Mouse (Mus musculus) intestine, embryonic 14.5 days (tissue): ENCODE measurements around the gene Mipol1. TPM values are rescaled to one million over a fixed set of nuclear protein-coding genes. Genes with fewer than 3 reads are reported as not detected.

Source experiments
- ATAC-seq: fragments of 200-750 bp; cut with Nextera tagmentation; replicated peaks from 2 replicates; pipeline ENCODE4 v1.8.0; 2017; ENCODE audit warnings: low read depth, moderate number of reproducible peaks, moderate TSS enrichment, moderate library complexity; ENCODE audit not compliant: low FRiP score, low TSS enrichment
- DNase-seq: peaks from one replicate; pipeline ENCODE4 v3.0.0-alpha.2; 2018; ENCODE audit warnings: low spot score
- H3K27ac ChIP-seq: fragments of 300-500 bp; sonication (generic); 2 replicates; pipeline ENCODE4 v1.5.1; 2014; ENCODE audit warnings: low read depth, mild to moderate bottlenecking, control low read depth
- H3K27me3 ChIP-seq: fragments of 300-500 bp; sonication (generic); replicated peaks from 2 replicates; pipeline ENCODE4 v1.6.1; 2014; ENCODE audit warnings: low read length, control low read depth; ENCODE audit not compliant: control insufficient read depth, insufficient read depth
- H3K36me3 ChIP-seq: fragments of 300-500 bp; sonication (generic); 2 replicates; pipeline ENCODE4 v1.6.1; 2014; ENCODE audit warnings: low read length, control low read depth; ENCODE audit not compliant: control insufficient read depth, insufficient read depth
- H3K4me1 ChIP-seq: fragments of 300-500 bp; sonication (generic); replicated peaks from 2 replicates; pipeline ENCODE4 v1.6.1; 2014; ENCODE audit warnings: low read length, control low read depth, mixed read lengths; ENCODE audit not compliant: control insufficient read depth, insufficient read depth
- H3K4me2 ChIP-seq: fragments of 300-500 bp; sonication (generic); 2 replicates; pipeline ENCODE4 v1.6.1; 2014; ENCODE audit warnings: low read length
- H3K4me3 ChIP-seq: fragments of 300-500 bp; sonication (generic); 2 replicates; pipeline ENCODE4 v1.5.1; 2014; ENCODE audit warnings: low read depth, low read length, control low read depth, mixed read lengths
- H3K9ac ChIP-seq: fragments of 300-500 bp; sonication (generic); 2 replicates; pipeline ENCODE4 v1.6.1; 2014; ENCODE audit warnings: mild to moderate bottlenecking, low read length
- H3K9me3 ChIP-seq: fragments of 300-500 bp; sonication (generic); 2 replicates; pipeline ENCODE4 v1.6.1; 2016; ENCODE audit warnings: low read length, control low read depth; ENCODE audit not compliant: control insufficient read depth
- WGBS: fragments of 180-500 bp; shearing (Covaris S2); extraction: QIAGEN DNeasy Blood & Tissue Kit; methylation state at CpG from one replicate; pipeline ENCODE4 v1.1.7; 2014; 5-methylcytosine and 5-hydroxymethylcytosine counted together
- polyA plus RNA-seq: library from polyadenylated mRNA; unstranded; fragments of >200 nt; fragmentation: Nextera tagmentation; extraction: Ambion mirVana; gene quantifications from 2 replicates; pipeline ENCODE4 v1.2.1, GENCODE M21; 2014

The Mipol1 gene
- polyA plus RNA-seq, 1 experiment from 2014 or later: 9.8 TPM

DNA sequence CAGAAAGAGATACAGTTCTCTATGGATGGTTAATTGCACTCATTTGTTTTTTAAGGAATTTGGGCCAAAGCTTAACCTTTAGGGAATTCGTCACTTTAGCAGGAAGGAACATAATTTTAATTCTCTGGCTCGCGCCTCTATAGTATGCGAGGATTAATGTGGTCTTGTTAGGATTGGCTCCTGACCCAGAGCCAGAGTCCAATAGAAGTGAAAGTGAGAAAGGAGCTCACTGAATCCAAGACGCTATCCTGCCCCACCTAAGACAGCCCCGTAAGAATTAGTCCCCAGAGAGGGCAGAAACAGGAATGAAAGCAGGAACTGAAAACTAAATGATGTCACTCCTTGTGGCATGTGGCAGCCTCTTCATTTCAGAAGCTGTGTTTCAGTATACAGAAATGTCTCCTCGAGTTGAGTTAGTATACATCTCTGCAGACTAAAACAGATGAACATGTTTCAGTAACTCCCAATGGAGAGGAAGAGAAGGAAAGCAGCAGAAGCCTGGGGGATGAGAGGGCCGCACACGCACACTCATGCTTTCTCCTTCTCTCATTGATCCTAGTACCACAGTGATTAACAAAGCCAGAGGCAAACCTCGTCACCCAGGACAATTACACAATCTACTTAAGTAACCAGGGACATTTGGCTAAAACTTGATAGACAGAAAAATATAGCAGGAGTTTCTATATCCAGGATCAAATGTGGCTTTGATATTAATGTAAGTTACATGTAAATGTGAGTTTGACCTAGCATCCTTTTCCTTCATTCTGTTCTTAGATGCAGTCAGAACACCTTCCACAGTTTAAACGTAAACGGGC lies 234.5 kb downstream of the Mipol1 start:
- no peaks in the 10 kb centered on the region for H3K4me1 ChIP-seq
- H3K9ac ChIP-seq: no peak overlapping the region
- no peak overlapping the region for H3K27ac ChIP-seq
- H3K4me2 ChIP-seq: no peak overlapping the region
- 72% methylated on average over 12 of the region's 12 CpGs for WGBS
- H3K27me3 ChIP-seq: no peaks in the 10 kb centered on the region
- no peaks in the 10 kb centered on the region for H3K36me3 ChIP-seq
- ATAC-seq: no peak
- no peak overlapping the region for H3K4me3 ChIP-seq
- no peak for DNase-seq
- H3K9me3 ChIP-seq: no peaks in the 10 kb centered on the region

DNA sequence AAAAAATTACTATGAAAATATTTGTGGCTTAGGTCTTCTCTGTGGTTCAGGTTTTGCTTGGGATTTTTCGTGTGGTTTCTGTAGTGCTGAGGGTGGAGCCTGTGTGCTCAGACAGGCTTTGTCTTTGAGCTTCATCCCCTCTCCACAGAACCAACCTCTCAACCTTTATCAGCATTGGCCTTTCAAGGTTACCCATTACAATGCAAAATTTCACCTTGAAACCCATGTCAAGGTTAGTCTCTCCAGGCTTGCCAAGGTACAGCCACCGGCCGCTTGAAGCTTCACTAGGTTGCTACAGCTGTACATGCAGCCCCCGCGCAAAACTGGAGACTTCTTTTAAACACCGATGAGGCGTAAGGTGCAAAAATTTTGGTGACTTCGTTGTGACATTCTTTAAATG lies 241.6 kb downstream of the Mipol1 start:
- Histone ChIP-seq H3K27me3 (no peaks in the 10 kb centered on the region), H3K9ac (no peak overlapping the region), H3K4me1 (no peaks in the 10 kb centered on the region), H3K27ac (no peak overlapping the region), H3K9me3 (no peaks in the 10 kb centered on the region), H3K4me3 (no peak overlapping the region), H3K36me3 (no peaks in the 10 kb centered on the region), H3K4me2 (no peak overlapping the region)
- DNase-seq: no peak
- no peak for ATAC-seq
- WGBS: 88% methylated on average over 8 of the region's 8 CpGs

DNA sequence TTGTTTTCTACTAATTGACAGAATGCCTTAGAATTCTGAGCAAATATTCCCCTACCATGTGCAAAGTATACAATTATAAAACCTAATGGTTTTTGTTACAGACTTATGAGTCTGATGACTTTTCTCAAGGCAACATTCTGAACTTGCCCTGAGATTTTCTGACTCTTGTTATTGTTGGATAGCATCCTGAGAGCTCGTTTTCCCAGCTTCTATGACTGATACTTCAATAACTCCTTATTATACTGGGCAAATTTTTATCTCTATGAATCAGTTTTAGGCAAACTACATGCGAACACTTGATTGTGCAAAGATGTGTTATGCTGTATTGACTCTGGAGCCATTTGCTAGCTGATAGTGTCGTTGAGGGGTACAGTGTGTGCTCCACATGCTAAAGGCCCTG lies 246.6 kb downstream of the Mipol1 start:
- Histone ChIP-seq H3K36me3 (no peaks in the 10 kb centered on the region), H3K4me1 (no peaks in the 10 kb centered on the region), H3K27ac (no peak overlapping the region), H3K9me3 (no peaks in the 10 kb centered on the region), H3K27me3 (no peaks in the 10 kb centered on the region), H3K4me2 (no peak overlapping the region), H3K9ac (no peak overlapping the region), H3K4me3 (no peak overlapping the region)
- ATAC-seq: no peak
- DNase-seq: no peak
- WGBS: 78% methylated on average over 3 of the region's 3 CpGs

DNA sequence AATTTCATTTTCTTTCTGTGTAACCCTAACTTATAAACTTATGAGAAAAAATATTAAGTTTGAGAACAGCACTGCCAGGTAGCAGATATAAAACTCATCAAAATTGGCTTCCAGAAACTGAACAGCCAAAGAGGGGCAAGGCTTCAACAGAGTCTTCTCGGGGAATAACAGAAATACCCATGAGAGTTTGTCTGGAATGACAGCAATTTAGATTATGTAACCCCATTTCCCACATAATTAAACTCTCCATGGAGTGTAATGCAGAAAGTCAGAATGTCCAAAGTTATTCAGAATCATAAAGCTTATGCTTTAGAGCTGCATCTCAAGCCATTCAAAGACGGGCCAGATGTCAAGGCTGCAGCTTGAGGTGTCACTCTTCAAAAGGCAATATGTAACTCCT lies 251.6 kb downstream of the Mipol1 start:
- no peak overlapping the region for H3K9ac ChIP-seq
- H3K4me1 ChIP-seq: no peaks in the 10 kb centered on the region
- no peaks in the 10 kb centered on the region for H3K27me3 ChIP-seq
- H3K36me3 ChIP-seq: no peaks in the 10 kb centered on the region
- no peaks in the 10 kb centered on the region for H3K9me3 ChIP-seq
- no peak for ATAC-seq
- H3K4me2 ChIP-seq: no peak overlapping the region
- no peak overlapping the region for H3K4me3 ChIP-seq
- no peak overlapping the region for H3K27ac ChIP-seq
- DNase-seq: no peak
- 57% methylated on average over 2 of the region's 2 CpGs for WGBS

DNA sequence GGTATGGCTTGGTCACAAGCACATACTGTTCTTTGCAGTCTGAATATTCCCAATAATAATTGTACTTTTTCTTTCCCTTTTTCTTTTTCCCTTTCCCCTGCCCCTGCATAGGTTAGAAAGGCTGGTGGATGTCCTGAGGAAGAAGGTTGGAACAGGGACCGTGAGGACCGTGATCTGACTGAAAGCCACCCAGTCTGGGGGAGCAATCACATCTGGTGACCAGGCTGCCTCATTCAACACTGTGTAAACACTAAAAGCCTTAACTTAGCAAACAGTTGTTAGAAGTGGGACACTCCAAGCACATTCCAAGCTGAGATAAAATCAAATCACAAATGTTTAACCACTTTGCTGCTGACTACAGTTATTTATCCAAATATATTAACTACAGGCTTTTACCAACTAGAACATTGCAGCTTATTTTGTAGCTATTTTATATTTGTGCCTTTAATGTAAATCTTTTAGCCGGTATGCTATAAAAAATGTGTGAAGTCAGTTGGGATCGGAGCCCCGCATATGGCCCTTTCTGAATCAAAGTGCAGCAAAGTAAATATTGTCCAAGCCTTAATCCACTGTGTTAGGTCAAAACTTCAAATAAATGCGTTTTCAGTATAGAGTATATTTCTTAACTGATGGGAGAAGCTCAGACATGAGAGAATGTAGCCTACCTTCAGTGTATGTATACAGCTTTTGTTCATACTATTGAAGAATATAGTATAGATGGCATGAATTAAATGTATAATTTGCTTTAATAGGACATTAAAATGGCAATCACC lies 266.3 kb downstream of the Mipol1 start:
- Histone ChIP-seq H3K9ac (no peak overlapping the region), H3K4me3 (no peak overlapping the region), H3K36me3 (no peaks in the 10 kb centered on the region), H3K4me2 (peak overlapping the region; percentile 2), H3K9me3 (no peaks in the 10 kb centered on the region), H3K27me3 (no peaks in the 10 kb centered on the region), H3K27ac (0 out of 2 replicates have a peak overlapping the region, but pooled peaks have one; percentile 1), H3K4me1 (peaks cover 16% of the 10 kb centered on the region)
- ATAC-seq: 0 out of 2 replicates have a peak, but pooled peaks have one; percentile 74
- WGBS: 29% methylated on average over 6 of the region's 6 CpGs
- peak; percentile 58 for DNase-seq

DNA sequence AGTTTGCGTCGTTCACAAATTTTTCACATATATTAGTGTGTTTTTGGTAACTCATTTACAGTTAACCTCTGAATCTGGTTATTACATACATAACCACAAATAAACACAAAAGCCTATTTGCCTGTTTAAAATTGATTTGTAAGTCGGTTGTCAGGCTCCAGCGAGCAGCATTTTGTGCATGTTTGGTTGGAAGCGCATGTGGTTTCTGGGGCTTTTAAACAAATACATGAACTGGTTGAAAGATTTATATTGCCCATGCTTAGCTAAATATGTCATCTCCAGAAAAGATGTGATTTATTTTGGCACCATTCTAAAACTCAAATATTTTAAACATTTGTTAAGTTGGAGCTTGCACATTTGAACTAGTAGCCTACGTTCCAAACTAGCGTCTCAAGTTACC lies 270.0 kb downstream of the Mipol1 start:
- DNase-seq (no peak), ATAC-seq (no peak)
- Histone ChIP-seq H3K27me3 (no peaks in the 10 kb centered on the region), H3K9me3 (no peaks in the 10 kb centered on the region), H3K4me1 (peaks cover 16% of the 10 kb centered on the region), H3K4me3 (no peak overlapping the region), H3K4me2 (no peak overlapping the region), H3K27ac (no peak overlapping the region), H3K9ac (no peak overlapping the region), H3K36me3 (no peaks in the 10 kb centered on the region)
- WGBS: 44% methylated on average over 7 of the region's 7 CpGs

DNA sequence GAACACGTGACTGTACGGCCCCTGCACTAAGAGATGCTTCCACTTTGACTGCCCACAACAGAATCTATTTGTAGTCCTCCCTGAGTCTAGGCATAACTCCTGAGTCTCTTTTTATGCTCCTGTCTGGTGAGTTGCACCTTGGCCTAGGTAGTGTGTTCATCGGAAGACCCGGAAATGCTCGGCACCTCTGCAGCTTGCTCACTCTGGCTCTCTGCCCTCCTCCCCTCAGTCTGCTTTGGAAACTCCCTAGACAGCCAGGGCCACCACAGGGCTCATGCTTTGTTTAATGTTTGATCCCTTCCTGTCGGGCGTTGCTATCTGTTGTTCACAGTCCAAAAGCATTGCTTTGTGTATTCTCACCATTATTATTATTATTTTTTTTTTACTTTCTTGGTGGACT lies 275.1 kb downstream of the Mipol1 start:
- H3K27me3 ChIP-seq: no peaks in the 10 kb centered on the region
- no peaks in the 10 kb centered on the region for H3K9me3 ChIP-seq
- H3K4me2 ChIP-seq: no peak overlapping the region
- no peak; the same call in 1 of the 2 replicates for ATAC-seq
- H3K4me1 ChIP-seq: peaks cover 8% of the 10 kb centered on the region; the same call in 1 of the 2 replicates
- H3K36me3 ChIP-seq: no peaks in the 10 kb centered on the region
- DNase-seq: no peak
- no peak overlapping the region for H3K27ac ChIP-seq
- no peak overlapping the region for H3K9ac ChIP-seq
- WGBS: 63% methylated on average over 7 of the region's 7 CpGs
- no peak overlapping the region for H3K4me3 ChIP-seq

DNA sequence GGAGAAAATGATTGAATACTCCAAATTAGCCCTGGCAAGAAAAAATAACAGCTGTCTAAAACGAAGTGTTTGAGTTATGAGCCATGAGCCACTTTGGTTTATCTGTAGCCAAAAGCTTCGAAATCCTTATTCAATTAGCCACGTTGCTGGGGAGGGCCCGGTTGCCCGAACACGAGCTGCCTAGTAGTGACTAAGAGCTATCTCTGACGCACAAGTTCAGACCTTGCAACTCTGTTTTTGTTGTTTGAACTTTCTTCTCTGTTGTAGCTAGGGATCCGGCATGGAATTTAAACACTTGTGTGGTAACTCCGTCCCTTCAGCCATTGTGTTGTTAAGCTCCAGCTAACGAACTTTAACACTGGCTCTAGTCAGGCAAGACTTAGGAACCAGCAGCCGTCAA lies 278.7 kb downstream of the Mipol1 start:
- Histone ChIP-seq H3K4me2 (no peak overlapping the region), H3K9me3 (no peaks in the 10 kb centered on the region), H3K27ac (no peak overlapping the region), H3K4me3 (no peak overlapping the region), H3K9ac (no peak overlapping the region), H3K27me3 (no peaks in the 10 kb centered on the region), H3K36me3 (no peaks in the 10 kb centered on the region), H3K4me1 (0 out of 2 replicates have a peak, but pooled peaks cover 3% of the 10 kb centered on the region)
- DNase-seq: no peak
- 42% methylated on average over 11 of the region's 11 CpGs for WGBS
- ATAC-seq: no peak
